Mouse (Mus musculus) erythroblast, embryonic 14.5 days (primary cell): ENCODE data around the gene Tle6.

Source experiments
- GATA1 ChIP-seq: IDR thresholded peaks from 2 replicates; pipeline ENCODE4 v1.6.1; 2012; ENCODE audit warnings: low read length, inconsistent platforms, mixed read lengths
- TAL1 ChIP-seq: IDR thresholded peaks from 3 replicates; pipeline ENCODE4 v1.6.1; 2012; ENCODE audit warnings: low read length, inconsistent platforms, mixed read lengths

DNA sequence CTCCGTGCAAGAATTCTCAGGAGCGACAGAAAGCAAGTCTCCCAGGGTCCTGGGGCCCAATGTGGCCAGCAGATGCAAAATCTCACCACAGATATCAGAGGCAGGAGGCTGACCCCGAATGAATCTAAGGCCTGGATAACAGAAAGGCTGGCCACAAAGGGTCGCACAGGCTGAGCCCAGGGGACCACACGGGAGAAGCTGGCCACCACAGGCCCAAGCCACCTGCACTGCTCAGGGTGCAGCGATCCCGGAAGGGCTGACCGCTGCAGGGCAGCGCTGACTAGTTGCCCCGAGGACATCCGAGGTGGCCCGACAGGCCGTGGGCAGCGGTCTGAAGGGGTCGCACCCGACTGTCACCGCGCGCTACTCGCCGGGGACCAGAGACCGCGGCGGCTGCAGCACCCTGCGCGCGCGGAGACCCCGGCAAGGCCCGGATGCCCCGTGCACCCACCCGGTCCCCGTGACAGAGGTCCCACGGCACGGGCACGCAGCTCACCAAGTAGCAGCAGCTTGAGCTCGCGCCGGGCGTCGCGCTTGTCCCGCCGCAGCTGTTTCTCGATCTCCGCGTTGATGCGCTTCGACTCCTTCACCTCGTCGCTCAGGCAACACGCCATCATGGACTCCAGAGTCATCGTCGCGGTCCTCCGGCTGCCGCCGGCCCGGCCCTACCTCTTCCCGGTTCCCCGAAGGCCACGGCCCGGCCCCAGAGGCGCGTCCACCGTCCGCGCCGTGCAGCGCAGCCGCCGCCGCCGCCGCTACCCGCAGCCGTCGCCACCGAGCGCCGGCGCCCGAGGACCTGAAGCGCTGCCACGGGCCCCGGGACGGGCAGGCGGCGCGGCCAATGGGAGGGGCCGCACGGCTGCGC lies 56.3 kb downstream of the Tle6 start:
- TF ChIP-seq TAL1 (no peak), GATA1 (no peak)
